Mouse (Mus musculus) c-Kit-positive CD71-positive TER-119-positive erythroid progenitor cells, embryonic 14.5 days (primary cell): ENCODE measurements around the gene Hipk2.

Source experiments
- DNase-seq: peaks from one replicate; pipeline ENCODE4 v3.0.0-alpha.2; 2013; ENCODE audit warnings: low spot score

The Hipk2 gene

GRCm38 (mm10) chr6:38752495-38752894, 123.5 kb downstream of the Hipk2 start:
- DNase-seq: no peak

DNA sequence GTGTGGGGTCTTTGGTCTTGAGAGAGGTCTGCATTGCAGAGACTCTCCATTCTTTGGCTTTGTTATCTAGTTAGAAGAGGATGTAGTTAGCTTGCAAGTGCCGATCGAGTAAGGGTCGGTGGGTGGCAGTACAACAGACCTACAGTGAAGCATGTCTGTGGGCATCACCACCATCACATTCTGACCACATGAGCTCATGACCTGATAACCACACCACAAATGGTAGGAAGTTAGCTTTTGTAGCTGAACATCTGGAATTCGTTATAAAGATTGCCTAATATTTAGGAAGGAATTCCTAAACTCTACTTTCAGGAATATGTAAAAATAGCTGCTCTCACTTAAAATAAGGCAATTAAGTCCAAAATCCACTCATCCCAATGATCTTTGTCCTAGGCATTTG, 127.9 kb downstream of the Hipk2 start:
- DNase-seq: no peak

DNA sequence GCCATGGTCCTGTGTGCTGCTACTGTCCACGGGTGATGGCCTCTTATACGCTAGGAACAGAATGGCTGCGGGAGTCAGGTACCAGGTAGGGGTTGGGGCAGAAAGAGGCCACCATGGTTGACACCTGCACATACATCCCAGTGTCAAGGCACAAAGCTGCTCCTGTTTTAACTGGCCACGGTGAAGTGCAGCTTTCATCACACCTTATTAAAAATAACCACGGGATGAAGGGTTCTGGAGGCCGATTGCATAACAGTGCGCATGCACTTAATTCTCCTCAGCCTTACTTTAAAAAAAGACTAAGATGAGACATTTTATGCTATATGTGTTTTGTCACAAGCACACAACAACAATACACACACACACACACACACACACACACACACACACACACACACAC, 132.6 kb downstream of the Hipk2 start:
- DNase-seq: no peak

- DNase-seq: no peak
Observed at GRCm38 (mm10) chr6:38742441-38742840, 133.5 kb downstream of the Hipk2 start.

- no peak for DNase-seq
Observed at GRCm38 (mm10) chr6:38741024-38741423, 134.9 kb downstream of the Hipk2 start.

GRCm38 (mm10) chr6:38739266-38739665, 136.7 kb downstream of the Hipk2 start:
- DNase-seq: peak; percentile 48

DNA sequence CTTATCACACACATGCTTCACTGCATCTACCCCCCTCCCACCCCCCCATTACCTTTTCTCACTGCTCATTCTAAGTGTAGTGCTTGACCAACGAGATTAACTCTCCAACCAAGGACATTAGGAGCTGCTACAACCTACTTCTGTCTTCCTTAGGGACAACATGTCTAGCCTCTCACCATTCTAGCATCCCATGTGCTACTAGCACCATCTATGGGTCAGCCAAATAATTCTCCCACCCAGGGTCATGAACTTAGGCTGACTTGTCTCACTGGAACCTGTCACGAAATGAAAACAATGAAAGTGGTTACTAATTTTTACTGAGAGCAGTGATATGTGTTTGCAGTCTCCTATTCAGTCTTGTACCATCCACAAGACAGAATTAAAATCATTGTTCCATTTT, 138.2 kb downstream of the Hipk2 start:
- DNase-seq: no peak

- peak; percentile 79 for DNase-seq
Observed at GRCm38 (mm10) chr6:38736240-38736639, 139.7 kb downstream of the Hipk2 start.

DNA sequence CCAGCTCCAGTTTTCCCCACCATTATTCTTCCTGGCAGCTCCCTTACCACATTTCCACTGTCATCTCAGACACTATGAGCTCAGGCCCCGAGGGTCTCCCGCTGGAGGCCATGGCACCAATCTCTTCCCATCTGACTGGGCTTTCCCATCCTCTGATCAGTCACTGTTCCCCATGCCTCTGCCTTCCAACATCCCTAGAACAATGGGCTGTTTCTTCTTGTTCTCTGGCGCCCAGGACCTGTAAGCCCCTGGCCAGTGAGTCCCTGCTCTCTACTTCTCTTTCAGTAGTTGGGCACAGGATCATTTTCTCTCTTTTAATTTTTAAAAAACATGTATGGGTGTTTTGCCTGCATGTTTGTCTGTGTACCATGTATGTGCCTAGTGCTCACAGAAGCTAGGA, 143.3 kb downstream of the Hipk2 start:
- no peak for DNase-seq

GRCm38 (mm10) chr6:38730169-38731146, 145.5 kb downstream of the Hipk2 start:
- DNase-seq: no peak

DNA sequence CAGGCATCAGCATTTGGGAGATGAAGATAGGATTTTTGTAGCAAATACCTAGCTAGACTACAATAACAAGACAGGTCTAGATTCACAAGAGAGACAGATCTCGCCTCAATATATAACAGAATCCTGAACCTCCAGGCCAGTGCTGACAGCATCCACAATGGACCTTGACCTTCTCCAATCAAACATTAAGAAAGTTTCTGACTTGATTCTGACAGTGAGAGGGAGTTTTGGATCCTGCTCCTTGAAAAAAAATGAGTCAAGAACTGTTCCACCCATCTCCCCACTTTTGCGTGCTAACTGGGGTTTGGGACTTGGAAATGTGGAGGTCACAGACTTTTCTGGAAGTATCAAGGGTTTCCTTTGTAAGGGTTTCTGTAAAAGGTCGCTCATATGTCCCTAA, 150.4 kb downstream of the Hipk2 start:
- no peak for DNase-seq

DNA sequence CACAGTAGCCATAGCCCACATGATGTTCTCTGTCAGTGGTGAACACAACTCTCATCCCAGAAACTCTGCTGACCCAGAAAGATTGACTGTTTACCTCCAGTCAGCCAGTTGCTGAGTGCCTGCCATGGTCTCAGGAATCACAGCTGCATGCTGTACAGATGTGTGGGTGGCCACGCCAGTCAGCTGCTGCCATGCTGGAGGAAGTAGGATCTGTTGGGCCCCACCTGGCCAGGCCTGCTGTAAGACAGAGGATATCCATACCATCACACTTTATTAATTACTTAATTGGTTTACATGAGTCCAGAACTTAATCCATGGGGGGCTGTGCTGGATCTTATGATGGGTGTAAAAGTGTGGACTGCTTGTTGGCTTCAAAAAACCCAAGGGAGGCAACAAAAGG, 154.6 kb downstream of the Hipk2 start:
- no peak for DNase-seq

- DNase-seq: no peak
Observed at GRCm38 (mm10) chr6:38719229-38719628, 156.7 kb downstream of the Hipk2 start.

GRCm38 (mm10) chr6:38718625-38719024, 157.3 kb downstream of the Hipk2 start:
- no peak for DNase-seq

GRCm38 (mm10) chr6:38715881-38716280, 160.1 kb downstream of the Hipk2 start:
- DNase-seq: no peak

GRCm38 (mm10) chr6:38713957-38714898, 161.7 kb downstream of the Hipk2 start:
- no peak for DNase-seq

GRCm38 (mm10) chr6:38710449-38710848, 165.5 kb downstream of the Hipk2 start:
- DNase-seq: no peak

DNA sequence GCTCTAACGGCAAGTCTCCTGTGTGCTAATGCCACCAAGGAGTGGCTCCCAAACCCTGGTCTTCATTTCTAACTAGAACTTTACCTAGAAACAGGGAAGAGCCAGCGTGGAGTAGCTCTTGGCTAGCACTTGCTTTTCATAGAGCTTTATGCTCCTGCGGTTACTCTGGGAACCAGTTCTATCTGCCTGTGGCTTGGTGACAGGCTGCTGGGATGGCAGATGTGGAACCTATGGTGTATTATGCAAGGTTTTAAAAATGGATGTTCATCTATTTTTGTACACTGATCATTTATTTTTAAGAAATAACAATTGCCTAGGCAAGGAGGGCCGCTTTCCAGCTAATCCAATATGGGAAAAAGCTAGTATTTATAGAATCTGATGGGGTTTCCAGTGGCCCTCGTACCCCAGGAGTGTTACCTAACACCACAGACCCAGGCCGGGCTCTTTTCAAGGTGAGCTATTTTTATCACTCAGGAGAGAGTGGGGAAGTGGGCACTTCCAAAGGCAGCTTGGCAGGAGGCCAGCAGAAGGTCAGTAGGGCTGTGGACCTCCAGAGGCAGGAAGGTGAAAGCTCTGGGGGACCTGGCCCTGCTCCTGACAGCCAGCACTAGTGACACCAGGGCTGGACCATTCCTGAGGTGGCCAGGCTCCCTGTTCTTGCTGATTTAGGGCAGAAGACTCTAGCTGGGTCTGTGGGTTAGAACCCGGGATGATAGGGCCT, 171.5 kb downstream of the Hipk2 start:
- DNase-seq: no peak

GRCm38 (mm10) chr6:38703526-38703925, 172.4 kb downstream of the Hipk2 start:
- DNase-seq: no peak

DNA sequence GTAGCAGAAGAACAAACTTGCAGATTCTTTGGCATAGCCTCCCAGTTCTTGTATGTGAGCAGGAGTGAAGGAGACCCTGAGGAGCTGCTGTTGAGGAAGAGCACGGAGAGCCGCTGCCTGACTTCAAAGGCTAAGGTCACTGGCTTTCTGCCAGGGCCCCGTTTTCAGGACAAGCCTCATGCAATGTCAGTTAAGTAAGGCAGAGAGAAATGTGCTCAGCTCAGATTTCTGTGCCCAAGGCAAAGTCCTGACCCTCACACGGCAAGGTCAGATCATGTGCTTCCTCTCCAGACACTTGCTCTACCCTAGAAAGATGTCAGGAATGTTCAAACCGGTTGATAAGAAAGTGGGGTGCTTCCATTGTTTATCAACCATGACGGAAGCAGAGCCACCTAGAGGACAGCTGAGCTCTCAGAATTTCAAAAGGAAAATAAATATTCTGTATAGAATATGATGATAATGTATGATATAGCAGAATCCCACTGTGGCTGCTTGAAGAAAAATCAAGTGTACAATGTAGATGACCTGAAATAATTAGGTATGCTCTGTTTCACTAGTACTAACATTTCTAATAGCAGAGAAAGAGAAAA, 173.1 kb downstream of the Hipk2 start:
- DNase-seq: no peak

DNA sequence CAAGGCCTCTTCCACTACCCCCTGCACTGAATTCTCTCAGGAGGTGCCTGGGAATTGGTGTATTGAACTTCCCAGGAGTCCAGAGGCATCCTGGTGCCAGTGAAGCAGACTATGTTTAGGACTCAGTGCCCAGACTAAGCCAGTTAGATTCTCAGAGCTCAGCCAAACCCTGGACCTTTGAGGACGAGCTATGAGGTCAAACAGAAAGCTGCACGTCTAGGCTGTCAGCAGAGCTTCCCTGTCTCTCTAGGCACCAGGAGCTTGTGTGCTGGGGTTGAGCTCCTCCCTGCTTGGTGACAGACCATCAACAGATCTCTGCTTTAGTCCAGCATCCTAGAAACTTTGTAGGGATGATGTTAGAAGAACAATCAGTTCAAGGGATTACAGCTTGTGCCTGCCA, 174.5 kb downstream of the Hipk2 start:
- DNase-seq: no peak
